Mouse (Mus musculus): ENCODE data around the gene Prl2a1.
"Not testable (repeated sequence)": the region's sequence is repeated elsewhere in the genome, so short reads cannot be mapped to it uniquely, and the experiment has no call there.

The Prl2a1 gene

DNA sequence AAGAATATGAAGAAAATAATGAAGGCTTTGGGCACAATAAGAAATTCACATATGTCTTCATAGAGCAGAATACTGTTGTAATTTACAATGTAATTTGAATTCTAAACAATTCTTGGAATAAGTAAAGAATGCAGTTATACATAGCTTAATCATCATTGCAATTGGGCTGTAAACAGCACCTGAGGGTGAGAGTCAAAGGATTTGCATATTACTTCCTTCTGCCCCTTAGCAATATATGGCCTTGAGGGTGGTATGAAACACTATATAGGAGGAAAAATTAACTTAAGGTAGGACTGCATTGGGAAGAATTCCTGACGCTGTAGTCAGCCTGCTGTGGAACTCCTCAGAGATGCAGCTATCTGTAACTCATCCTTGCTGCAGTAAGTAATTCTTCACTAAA, at the start of gene Prl2a1:
TSS of gene Prl2a1 (plus strand) at position 301 of the 400 bp plus-strand sequence.
- no peak for DNase-seq

DNA sequence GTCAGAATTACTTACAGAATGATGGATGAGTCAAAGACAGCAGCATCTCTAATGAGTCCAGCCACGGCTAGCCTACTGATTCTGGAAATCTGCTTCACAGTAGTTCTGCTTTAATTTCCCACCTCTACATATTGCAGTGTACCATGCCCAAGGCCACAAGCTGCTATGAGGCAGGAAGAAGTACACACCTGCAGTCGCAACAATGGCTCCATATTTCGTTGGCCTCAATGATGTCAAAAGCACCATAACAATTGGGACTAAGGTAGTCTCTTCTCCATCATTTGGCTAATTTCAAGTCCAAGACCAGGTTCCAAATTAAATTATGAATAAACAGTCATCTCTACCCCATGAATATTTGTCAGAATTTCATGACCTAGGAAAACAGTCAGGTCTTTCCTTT, 20.8 kb upstream of the Prl2a1 start, which contains the start of gene Prl7c1:
TSS of gene Prl7c1 (minus strand) at position 101 of the 400 bp plus-strand sequence.
- not testable (repeated sequence) for DNase-seq

DNA sequence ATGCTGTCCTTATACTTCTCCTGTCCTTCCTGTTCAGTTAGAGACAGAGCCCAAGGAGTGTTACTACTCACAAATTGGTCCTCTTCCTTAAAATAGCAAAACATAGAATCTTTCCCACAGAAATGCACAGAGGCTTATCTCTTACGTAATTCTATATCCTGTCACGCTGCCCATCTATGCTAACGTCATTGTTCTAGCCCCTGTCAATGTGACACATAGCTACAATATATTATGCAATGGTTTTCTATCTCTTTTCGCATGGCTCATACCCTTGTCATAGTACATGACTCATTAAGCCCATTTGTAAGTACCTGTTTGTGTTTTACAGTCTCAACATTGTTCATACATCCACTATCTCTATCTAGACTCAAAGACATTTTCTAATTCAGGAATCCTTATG, 2.2 kb upstream of the Prl2a1 start:
- no peak for DNase-seq

DNA sequence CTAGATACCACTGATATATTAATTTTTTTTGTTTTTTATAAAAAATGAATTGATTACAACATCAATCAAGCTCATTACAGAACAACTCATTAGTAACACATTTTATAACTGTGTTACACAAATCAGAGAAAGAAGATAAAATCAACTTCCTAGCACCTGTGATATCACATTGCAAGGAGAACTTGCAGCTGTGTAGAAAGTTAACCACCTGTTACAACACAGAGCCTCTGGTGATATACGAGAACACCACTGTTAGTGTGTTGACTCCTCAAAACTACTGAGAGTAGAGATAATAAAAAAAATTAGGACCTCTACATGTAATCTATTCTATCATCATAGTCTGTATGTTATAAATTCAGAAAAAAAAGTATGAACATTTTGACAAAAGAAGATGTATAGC, 1.3 kb downstream of the Prl2a1 start:
- no peak for DNase-seq

DNA sequence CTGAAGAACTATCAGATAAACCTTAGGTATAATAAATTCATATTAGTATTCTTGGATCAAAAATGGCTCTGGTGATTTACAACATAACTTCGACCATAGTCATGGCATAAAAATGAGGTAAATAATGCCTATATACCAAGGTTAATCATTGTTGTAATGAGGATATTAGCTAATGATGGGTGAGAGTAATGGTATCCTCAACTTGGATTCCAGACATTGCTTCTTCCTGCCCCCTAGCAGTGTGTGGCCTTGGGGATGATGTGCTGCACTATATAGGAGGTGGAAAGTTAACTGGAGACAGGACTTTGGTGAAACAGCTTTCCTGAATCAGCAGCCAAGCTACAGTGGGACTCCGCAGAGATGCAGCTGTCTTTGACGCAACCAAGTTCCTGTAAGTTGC, 47.6 kb downstream of the Prl2a1 start, which contains the start of gene Prl2c1:
TSS of gene Prl2c1 (plus strand) at position 301 of the 400 bp plus-strand sequence.
- DNase-seq: no peak

Data from thymus, adult 18-20 months (tissue).